Comparison of ENCODE assay signal across 13 mouse cellular contexts in genomic region chr6:108321653-108322052, GRCm38 (mm10).
DNase-seq lines count a peak whose midpoint lies in the region; ATAC-seq and TF ChIP-seq lines count a peak whose summit lies in the region.
"Had no signal": no experiment of that assay in that cellular context is flagged by ENCODE, and none has a peak within 500 bp of the region (broad histone marks: within the 10 kb centered on the region; RNA-seq: fewer than 3 reads in every experiment).

No protein-coding gene starts in this region.

- 62% methylated on average over 2 of the region's 2 CpGs for WGBS in hindbrain, postnatal 0 days
- WGBS in hindbrain, embryonic 12.5 days = 80% methylated on average over 2 of the region's 2 CpGs
- 71% methylated on average over 2 of the region's 2 CpGs for WGBS in lung, embryonic 16.5 days

- no peak overlapping the region for H3K27ac ChIP-seq in hindbrain, postnatal 0 days
- no peak overlapping the region for H3K27ac ChIP-seq in hindbrain, embryonic 12.5 days
- no peak overlapping the region for H3K27ac ChIP-seq in lung, embryonic 16.5 days (ENCODE audit: low read length)
- H3K27ac ChIP-seq in cortical plate, adult 2 months (ENCODE audit: insufficient read depth, low read length) = peak overlapping the region; percentile 89
- H3K27ac ChIP-seq: limb, embryonic 10.5 days; lung, embryonic 15.5 days had no signal

- no peak overlapping the region for H3K4me2 ChIP-seq in hindbrain, postnatal 0 days (ENCODE audit: low read depth, low read length)
- H3K4me2 ChIP-seq in hindbrain, embryonic 12.5 days (replicated peaks) = no peak overlapping the region
- no peak overlapping the region for H3K4me2 ChIP-seq in lung, embryonic 16.5 days (ENCODE audit: low read depth, low read length)
- H3K4me2 ChIP-seq: lung, embryonic 15.5 days had no signal

- no peaks in the 10 kb centered on the region for H3K9me3 ChIP-seq in hindbrain, postnatal 0 days (ENCODE audit: low read length)
- no peaks in the 10 kb centered on the region for H3K9me3 ChIP-seq in hindbrain, embryonic 12.5 days (replicated peaks)
- H3K9me3 ChIP-seq in lung, embryonic 16.5 days (ENCODE audit: control insufficient read depth, low read length) = no peaks in the 10 kb centered on the region
- H3K9me3 ChIP-seq: limb, embryonic 10.5 days; lung, embryonic 15.5 days had no signal

- H3K27me3 ChIP-seq in hindbrain, postnatal 0 days (ENCODE audit: insufficient read depth, low read length) = no peaks in the 10 kb centered on the region
- H3K27me3 ChIP-seq in hindbrain, embryonic 12.5 days = no peaks in the 10 kb centered on the region
- H3K27me3 ChIP-seq in lung, embryonic 16.5 days (ENCODE audit: control insufficient read depth, insufficient read depth, low read depth, low read length) = no peaks in the 10 kb centered on the region
- H3K27me3 ChIP-seq: lung, embryonic 15.5 days; Patski had no signal

- H3K4me3 ChIP-seq in hindbrain, postnatal 0 days (ENCODE audit: low read length) = no peak overlapping the region
- no peak overlapping the region for H3K4me3 ChIP-seq in hindbrain, embryonic 12.5 days
- no peak overlapping the region for H3K4me3 ChIP-seq in lung, embryonic 16.5 days (ENCODE audit: low read length)
- no peak overlapping the region for H3K4me3 ChIP-seq in cortical plate, adult 2 months (ENCODE audit: insufficient read depth, low read length)
- H3K4me3 ChIP-seq: limb, embryonic 10.5 days; lung, embryonic 15.5 days had no signal

- H3K4me1 ChIP-seq in hindbrain, postnatal 0 days (ENCODE audit: insufficient read depth, low read length) = no peaks in the 10 kb centered on the region
- no peaks in the 10 kb centered on the region for H3K4me1 ChIP-seq in hindbrain, embryonic 12.5 days
- no peaks in the 10 kb centered on the region; the same call in 1 of the 2 replicates for H3K4me1 ChIP-seq in lung, embryonic 16.5 days (replicated peaks; ENCODE audit: control insufficient read depth, insufficient read depth, low read length)
- H3K4me1 ChIP-seq in cortical plate, adult 2 months (ENCODE audit: control insufficient read depth, insufficient read depth, low read length) = peaks cover 12% of the 10 kb centered on the region
- H3K4me1 ChIP-seq: limb, embryonic 10.5 days; lung, embryonic 15.5 days had no signal

- no peak for TF ChIP-seq POLR2A in cortical plate, adult 2 months (IDR thresholded peaks at IDR 0.05; ENCODE audit: extremely low read depth, insufficient read depth, low read length)

- ATAC-seq in hindbrain, postnatal 0 days = 0 out of 2 replicates have a peak, but pooled peaks have one; percentile 47
- no peak for ATAC-seq in hindbrain, embryonic 12.5 days (ENCODE audit: low FRiP score)
- ATAC-seq in lung, embryonic 16.5 days (ENCODE audit: low read depth) = 0 out of 2 replicates have a peak, but pooled peaks have one; percentile 47
- ATAC-seq: inflammation-experienced regulatory T-cells, adult 6 months; midbrain, embryonic 16.5 days; Patski had no signal

- H3K9ac ChIP-seq in hindbrain, postnatal 0 days (replicated peaks; ENCODE audit: low read length) = no peak overlapping the region
- no peak overlapping the region for H3K9ac ChIP-seq in hindbrain, embryonic 12.5 days
- H3K9ac ChIP-seq in lung, embryonic 16.5 days (ENCODE audit: low read length) = no peak overlapping the region
- H3K9ac ChIP-seq: lung, embryonic 15.5 days had no signal

- H3K36me3 ChIP-seq in hindbrain, postnatal 0 days (ENCODE audit: insufficient read depth, low read length) = no peaks in the 10 kb centered on the region
- no peaks in the 10 kb centered on the region for H3K36me3 ChIP-seq in hindbrain, embryonic 12.5 days
- no peaks in the 10 kb centered on the region for H3K36me3 ChIP-seq in lung, embryonic 16.5 days (ENCODE audit: control insufficient read depth, insufficient read depth, low read length)
- H3K36me3 ChIP-seq: limb, embryonic 10.5 days; lung, embryonic 15.5 days had no signal

- peak; percentile 44 for DNase-seq in hindbrain, postnatal 0 days (ENCODE audit: low spot score)
- no peak for DNase-seq in lung, adult 18-20 months
- DNase-seq in right cerebral cortex, postnatal 36 days (ENCODE audit: low spot score in 2 of 2) = peak; percentile 71 to 83
- no peak for DNase-seq in T-cell, adult 2 months (ENCODE audit: low spot score)
- no peak for DNase-seq in neural tube, embryonic 10.5 days (ENCODE audit: extremely low spot score, low spot score)

- TF ChIP-seq CTCF in hindbrain, postnatal 0 days (IDR thresholded peaks at IDR 0.05; ENCODE audit: low read depth) = no peak
- TF ChIP-seq CTCF in cortical plate, adult 2 months (IDR thresholded peaks at IDR 0.05; ENCODE audit: extremely low read depth, insufficient read depth, low read length) = no peak

Comparison
In these comparisons a context has a peak if more than half of its experiments do, and no peak if none do; other contexts are left out.
1. DNase-seq: peak in hindbrain, postnatal 0 days (single experiment) and right cerebral cortex, postnatal 36 days (2 of 2); none in lung, adult 18-20 months (0 of 2), T-cell, adult 2 months (single experiment) and neural tube, embryonic 10.5 days (single experiment).